28 mouse cellular contexts compared by ENCODE assay signal in the genomic region with DNA sequence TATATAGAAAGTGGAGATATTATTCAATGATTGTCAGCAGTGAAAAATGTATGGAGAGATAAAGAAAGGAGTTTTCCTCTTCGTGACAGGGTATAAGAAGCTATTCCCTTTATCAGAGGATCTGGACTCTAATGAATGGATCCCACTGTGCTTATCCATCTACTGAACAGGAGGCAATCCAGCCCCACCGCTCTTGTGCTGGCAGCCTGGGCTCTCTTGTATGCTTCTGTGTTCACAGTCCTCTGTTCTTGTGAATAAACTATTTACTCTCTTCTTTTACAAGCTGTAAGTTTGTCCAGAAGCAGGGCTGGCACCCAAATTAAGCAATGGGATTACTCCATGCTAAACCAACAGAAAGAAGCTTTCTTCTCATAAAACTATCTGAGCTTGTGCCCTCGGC.
A peak's percentile ranks its signal among the peaks of the same experiment; 100 is the strongest.
DNase-seq lines count a peak whose midpoint lies in the region; ATAC-seq and TF ChIP-seq lines count a peak whose summit lies in the region.
"Had no signal": no experiment of that assay in that cellular context is flagged by ENCODE, and none has a peak within 500 bp of the region (broad histone marks: within the 10 kb centered on the region; RNA-seq: fewer than 3 reads in every experiment).

No protein-coding gene starts in this region.

- H3K27me3 ChIP-seq in forebrain, embryonic 15.5 days, result no peaks in the 10 kb centered on the region
- no peaks in the 10 kb centered on the region for H3K27me3 ChIP-seq in forebrain, embryonic 13.5 days
- H3K27me3 ChIP-seq in hindbrain, postnatal 0 days (ENCODE audit: insufficient read depth, low read length), result no peaks in the 10 kb centered on the region
- H3K27me3 ChIP-seq in hindbrain, embryonic 13.5 days, result no peaks in the 10 kb centered on the region
- H3K27me3 ChIP-seq in midbrain, embryonic 15.5 days (replicated peaks), result no peaks in the 10 kb centered on the region
- no peaks in the 10 kb centered on the region for H3K27me3 ChIP-seq in midbrain, embryonic 13.5 days
- H3K27me3 ChIP-seq: embryonic facial prominence, embryonic 12.5 days had no signal

- no peak overlapping the region for H3K27ac ChIP-seq in forebrain, embryonic 15.5 days (replicated peaks)
- no peak overlapping the region for H3K27ac ChIP-seq in forebrain, embryonic 13.5 days
- H3K27ac ChIP-seq in hindbrain, postnatal 0 days, result no peak overlapping the region
- H3K27ac ChIP-seq in hindbrain, embryonic 13.5 days, result no peak overlapping the region
- no peak overlapping the region for H3K27ac ChIP-seq in midbrain, embryonic 15.5 days
- H3K27ac ChIP-seq in midbrain, embryonic 13.5 days, result no peak overlapping the region
- H3K27ac ChIP-seq: embryonic facial prominence, embryonic 12.5 days; hindbrain, embryonic 10.5 days; liver, embryonic 14.5 days; macrophage; stomach, postnatal 0 days had no signal

- no peaks in the 10 kb centered on the region for H3K9me3 ChIP-seq in forebrain, embryonic 15.5 days
- no peaks in the 10 kb centered on the region for H3K9me3 ChIP-seq in forebrain, embryonic 13.5 days (replicated peaks)
- H3K9me3 ChIP-seq in hindbrain, postnatal 0 days (ENCODE audit: low read length), result no peaks in the 10 kb centered on the region
- no peaks in the 10 kb centered on the region for H3K9me3 ChIP-seq in hindbrain, embryonic 13.5 days
- no peaks in the 10 kb centered on the region for H3K9me3 ChIP-seq in midbrain, embryonic 15.5 days
- no peaks in the 10 kb centered on the region for H3K9me3 ChIP-seq in midbrain, embryonic 13.5 days
- H3K9me3 ChIP-seq: embryonic facial prominence, embryonic 12.5 days; hindbrain, embryonic 10.5 days had no signal

- no peak overlapping the region for H3K9ac ChIP-seq in forebrain, embryonic 15.5 days (replicated peaks)
- H3K9ac ChIP-seq in forebrain, embryonic 13.5 days, result no peak overlapping the region
- no peak overlapping the region for H3K9ac ChIP-seq in hindbrain, postnatal 0 days (replicated peaks; ENCODE audit: low read length)
- no peak overlapping the region for H3K9ac ChIP-seq in hindbrain, embryonic 13.5 days
- H3K9ac ChIP-seq in midbrain, embryonic 15.5 days, result no peak overlapping the region
- no peak overlapping the region for H3K9ac ChIP-seq in midbrain, embryonic 13.5 days (replicated peaks)
- H3K9ac ChIP-seq: embryonic facial prominence, embryonic 12.5 days; liver, embryonic 14.5 days had no signal

- TF ChIP-seq POLR2A in brain, embryonic 14.5 days (IDR thresholded peaks at IDR 0.05; ENCODE audit: borderline replicate concordance, extremely low read depth, insufficient read depth, insufficient read length, poor library complexity, severe bottlenecking), result no peak

- no peaks in the 10 kb centered on the region for H3K4me1 ChIP-seq in forebrain, embryonic 15.5 days
- H3K4me1 ChIP-seq in forebrain, embryonic 13.5 days, result no peaks in the 10 kb centered on the region
- H3K4me1 ChIP-seq in hindbrain, postnatal 0 days (ENCODE audit: insufficient read depth, low read length), result no peaks in the 10 kb centered on the region
- no peaks in the 10 kb centered on the region for H3K4me1 ChIP-seq in hindbrain, embryonic 13.5 days (replicated peaks)
- no peaks in the 10 kb centered on the region for H3K4me1 ChIP-seq in midbrain, embryonic 15.5 days
- no peaks in the 10 kb centered on the region for H3K4me1 ChIP-seq in midbrain, embryonic 13.5 days (replicated peaks)
- H3K4me1 ChIP-seq: embryonic facial prominence, embryonic 12.5 days; hindbrain, embryonic 10.5 days had no signal

- no peaks in the 10 kb centered on the region for H3K36me3 ChIP-seq in forebrain, embryonic 15.5 days
- no peaks in the 10 kb centered on the region for H3K36me3 ChIP-seq in forebrain, embryonic 13.5 days (ENCODE audit: poor library complexity, severe bottlenecking)
- no peaks in the 10 kb centered on the region for H3K36me3 ChIP-seq in hindbrain, postnatal 0 days (ENCODE audit: insufficient read depth, low read length)
- H3K36me3 ChIP-seq in hindbrain, embryonic 13.5 days, result no peaks in the 10 kb centered on the region
- H3K36me3 ChIP-seq in midbrain, embryonic 15.5 days (replicated peaks), result no peaks in the 10 kb centered on the region
- no peaks in the 10 kb centered on the region for H3K36me3 ChIP-seq in midbrain, embryonic 13.5 days
- H3K36me3 ChIP-seq: embryonic facial prominence, embryonic 12.5 days; hindbrain, embryonic 10.5 days had no signal

- ATAC-seq in forebrain, embryonic 15.5 days (replicated peaks), result peak; percentile 66; the same call in 1 of the 2 replicates
- no peak for ATAC-seq in forebrain, embryonic 13.5 days
- no peak for ATAC-seq in hindbrain, postnatal 0 days
- ATAC-seq in hindbrain, embryonic 13.5 days (ENCODE audit: low FRiP score), result no peak
- ATAC-seq in midbrain, embryonic 15.5 days (replicated peaks), result peak; percentile 48; the same call in 1 of the 2 replicates
- no peak for ATAC-seq in midbrain, embryonic 13.5 days
- ATAC-seq: CD4-positive, CD25-positive, alpha-beta regulatory T cell, adult 4 months; intestine, postnatal 0 days had no signal

- 42% methylated on average over 3 of the region's 3 CpGs for WGBS in forebrain, embryonic 15.5 days
- WGBS in forebrain, embryonic 13.5 days, result 50% methylated on average over 3 of the region's 3 CpGs
- WGBS in hindbrain, postnatal 0 days, result 60% methylated on average over 3 of the region's 3 CpGs
- 80% methylated on average over 3 of the region's 3 CpGs for WGBS in hindbrain, embryonic 13.5 days
- 54% methylated on average over 3 of the region's 3 CpGs for WGBS in midbrain, embryonic 15.5 days
- WGBS in midbrain, embryonic 13.5 days, result 60% methylated on average over 3 of the region's 3 CpGs

- no peak overlapping the region for H3K4me3 ChIP-seq in forebrain, embryonic 15.5 days
- H3K4me3 ChIP-seq in forebrain, embryonic 13.5 days, result no peak overlapping the region
- H3K4me3 ChIP-seq in hindbrain, postnatal 0 days (ENCODE audit: low read length), result no peak overlapping the region
- H3K4me3 ChIP-seq in hindbrain, embryonic 13.5 days, result no peak overlapping the region
- H3K4me3 ChIP-seq in midbrain, embryonic 15.5 days, result no peak overlapping the region
- no peak overlapping the region for H3K4me3 ChIP-seq in midbrain, embryonic 13.5 days (replicated peaks)
- H3K4me3 ChIP-seq: embryonic facial prominence, embryonic 12.5 days; hindbrain, embryonic 10.5 days had no signal

- H3K4me2 ChIP-seq in forebrain, embryonic 15.5 days (replicated peaks), result no peak overlapping the region
- no peak overlapping the region for H3K4me2 ChIP-seq in forebrain, embryonic 13.5 days
- no peak overlapping the region for H3K4me2 ChIP-seq in hindbrain, postnatal 0 days (ENCODE audit: low read depth, low read length)
- H3K4me2 ChIP-seq in hindbrain, embryonic 13.5 days, result no peak overlapping the region
- no peak overlapping the region for H3K4me2 ChIP-seq in midbrain, embryonic 15.5 days
- no peak overlapping the region for H3K4me2 ChIP-seq in midbrain, embryonic 13.5 days (replicated peaks)
- H3K4me2 ChIP-seq: embryonic facial prominence, embryonic 12.5 days had no signal

- no peak for TF ChIP-seq CTCF in hindbrain, postnatal 0 days (IDR thresholded peaks at IDR 0.05; ENCODE audit: low read depth)
- no peak for TF ChIP-seq CTCF in brain, embryonic 14.5 days (IDR thresholded peaks at IDR 0.05; ENCODE audit: borderline replicate concordance, extremely low read depth, insufficient read depth, insufficient read length)

- DNase-seq in hindbrain, postnatal 0 days (ENCODE audit: low spot score), result peak; percentile 17
- DNase-seq in brain, embryonic 14.5 days (ENCODE audit: low read depth), result peak; percentile 45
- DNase-seq: adrenal gland, postnatal 14 days; cerebellum, adult 2 months; embryo, embryonic 11 days; gastrocnemius, postnatal 14 days; heart, postnatal 14 days; kidney, adult 9 months; kidney, postnatal 14 days; layer of hippocampus, adult 9-11 months; liver; lung, adult 2 months; lung, postnatal 10 days; right cerebral cortex, postnatal 4 days; thymus, adult 18-20 months; thymus, postnatal 25 days had no signal

Comparison
In these comparisons a context has a peak if more than half of its experiments do, and no peak if none do; other contexts are left out.
1. ATAC-seq: peak in forebrain, embryonic 15.5 days (single experiment) and midbrain, embryonic 15.5 days (single experiment); none in forebrain, embryonic 13.5 days (single experiment), hindbrain, postnatal 0 days (single experiment), hindbrain, embryonic 13.5 days (single experiment) and midbrain, embryonic 13.5 days (single experiment).